Mouse (Mus musculus) neural tube, embryonic 12.5 days (tissue): Measurements from ENCODE around the gene Sh3pxd2a. TPM values are rescaled to one million over a fixed set of nuclear protein-coding genes. Genes with fewer than 3 reads are reported as not detected.

Source experiments
- ATAC-seq: fragments of 200-750 bp; cut with Nextera tagmentation; 2 replicates; pipeline ENCODE4 v1.8.0; 2017; ENCODE audit warnings: low read depth, mild to moderate bottlenecking, moderate TSS enrichment, moderate library complexity; ENCODE audit not compliant: low FRiP score
- H3K27ac ChIP-seq: fragments of 300-500 bp; sonication (generic); 2 replicates; pipeline ENCODE4 v1.5.1; 2016
- H3K27me3 ChIP-seq: fragments of 300-500 bp; sonication (generic); replicated peaks from 2 replicates; pipeline ENCODE4 v1.6.1; 2016; ENCODE audit warnings: mild to moderate bottlenecking
- H3K36me3 ChIP-seq: fragments of 300-500 bp; sonication (generic); 2 replicates; pipeline ENCODE4 v1.6.1; 2016; ENCODE audit warnings: mild to moderate bottlenecking
- H3K4me1 ChIP-seq: fragments of 300-500 bp; sonication (generic); 2 replicates; pipeline ENCODE4 v1.6.1; 2016
- H3K4me2 ChIP-seq: fragments of 300-500 bp; sonication (generic); replicated peaks from 2 replicates; pipeline ENCODE4 v1.6.1; 2016; ENCODE audit warnings: mild to moderate bottlenecking
- H3K4me3 ChIP-seq: fragments of 300-500 bp; sonication (generic); 2 replicates; pipeline ENCODE4 v1.5.1; 2016
- H3K9ac ChIP-seq: fragments of 300-500 bp; sonication (generic); 2 replicates; pipeline ENCODE4 v1.6.1; 2016; ENCODE audit warnings: mild to moderate bottlenecking
- H3K9me3 ChIP-seq: fragments of 300-500 bp; sonication (generic); 2 replicates; pipeline ENCODE4 v1.6.1; 2016; ENCODE audit warnings: mild to moderate bottlenecking
- WGBS: fragments of 180-500 bp; shearing (Covaris S2); methylation state at CpG from one replicate; pipeline ENCODE4 v1.1.7; 2016; 5-methylcytosine and 5-hydroxymethylcytosine counted together
- microRNA-seq: library from miRNA; unstranded; fragments of <30 nt; microRNA quantifications from one replicate; pipeline ENCODE4, GENCODE M21; 2017
- polyA plus RNA-seq: library from polyadenylated mRNA; unstranded; fragments of >200 nt; fragmentation: Nextera tagmentation; extraction: Ambion mirVana; gene quantifications from 2 replicates; pipeline ENCODE4 v1.2.1, GENCODE M21; 2016

Gene Sh3pxd2a
- polyA plus RNA-seq, 1 experiment from 2014 or later, result 4.6 TPM

GRCm38 (mm10) chr19:47216766-47217165 lies 247.4 kb downstream of the Sh3pxd2a start:
- Histone ChIP-seq H3K36me3 (no peaks in the 10 kb centered on the region), H3K4me1 (peaks cover 7% of the 10 kb centered on the region), H3K27me3 (0 out of 2 replicates have a peak, but pooled peaks cover 4% of the 10 kb centered on the region), H3K27ac (no peak overlapping the region), H3K4me2 (no peak overlapping the region), H3K4me3 (no peak overlapping the region), H3K9me3 (no peaks in the 10 kb centered on the region), H3K9ac (no peak overlapping the region)
- WGBS, result 83% methylated on average over 5 of the region's 5 CpGs
- ATAC-seq, result no peak

GRCm38 (mm10) chr19:47213470-47213869 lies 250.7 kb downstream of the Sh3pxd2a start:
- Histone ChIP-seq H3K4me1 (peaks cover 7% of the 10 kb centered on the region), H3K4me2 (no peak overlapping the region), H3K27ac (no peak overlapping the region), H3K9me3 (no peaks in the 10 kb centered on the region), H3K9ac (no peak overlapping the region), H3K27me3 (0 out of 2 replicates have a peak, but pooled peaks cover 4% of the 10 kb centered on the region), H3K4me3 (no peak overlapping the region), H3K36me3 (no peaks in the 10 kb centered on the region)
- ATAC-seq, result no peak
- WGBS, result 63% methylated on average over 1 of the region's 1 CpGs

- Histone ChIP-seq H3K4me2 (no peak overlapping the region), H3K27me3 (no peaks in the 10 kb centered on the region), H3K9ac (no peak overlapping the region), H3K27ac (peak overlapping the region; percentile 12; the same call in 1 of the 2 replicates), H3K4me3 (no peak overlapping the region), H3K4me1 (peaks cover 7% of the 10 kb centered on the region), H3K36me3 (no peaks in the 10 kb centered on the region), H3K9me3 (no peaks in the 10 kb centered on the region)
- 70% methylated on average over 7 of the region's 7 CpGs for WGBS
- 0 out of 2 replicates have a peak, but pooled peaks have one; percentile 63 for ATAC-seq
These were observed 251.8 kb downstream of the Sh3pxd2a start for GRCm38 (mm10) chr19:47212401-47212800.

DNA sequence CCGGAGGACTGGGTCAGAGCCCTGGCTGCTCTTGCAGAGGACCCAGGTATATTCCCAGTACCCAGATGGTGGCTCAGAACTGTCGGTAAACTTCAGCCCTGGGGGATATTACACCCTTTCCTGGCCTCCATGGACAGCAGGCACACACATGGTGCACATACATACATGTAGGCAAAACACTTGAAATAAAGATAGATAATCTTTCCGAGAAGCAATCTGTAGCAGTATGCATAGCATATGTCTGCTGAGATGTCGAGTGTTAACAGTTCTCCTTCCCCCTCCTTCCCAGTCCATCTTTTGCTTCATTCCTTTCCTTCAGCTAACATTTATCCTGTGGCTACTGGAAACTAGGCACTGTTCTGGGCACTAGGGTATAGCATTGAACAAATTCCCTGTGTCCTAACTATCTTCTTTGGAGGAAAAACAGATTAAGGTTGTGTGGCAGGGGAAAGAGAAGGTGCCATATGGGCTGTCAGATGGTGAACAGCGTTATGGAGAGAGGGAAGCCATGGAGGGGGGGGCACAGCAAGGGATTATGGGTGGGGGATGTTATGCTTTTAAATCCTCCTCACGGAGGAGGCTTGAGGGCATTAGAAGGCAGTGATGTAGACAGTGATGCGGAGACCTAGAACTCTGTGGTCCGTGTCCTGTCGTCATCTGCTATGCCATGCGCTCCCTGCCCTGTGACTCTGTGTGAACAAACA lies 252.4 kb downstream of the Sh3pxd2a start:
- Histone ChIP-seq H3K4me2 (no peak overlapping the region), H3K27me3 (no peaks in the 10 kb centered on the region), H3K36me3 (no peaks in the 10 kb centered on the region), H3K4me3 (no peak overlapping the region), H3K4me1 (peaks cover 7% of the 10 kb centered on the region), H3K27ac (peak overlapping the region; percentile 12; the same call in 1 of the 2 replicates), H3K9me3 (no peaks in the 10 kb centered on the region), H3K9ac (no peak overlapping the region)
- WGBS, result 69% methylated on average over 10 of the region's 10 CpGs
- peak; percentile 79; the same call in 1 of the 2 replicates for ATAC-seq

DNA sequence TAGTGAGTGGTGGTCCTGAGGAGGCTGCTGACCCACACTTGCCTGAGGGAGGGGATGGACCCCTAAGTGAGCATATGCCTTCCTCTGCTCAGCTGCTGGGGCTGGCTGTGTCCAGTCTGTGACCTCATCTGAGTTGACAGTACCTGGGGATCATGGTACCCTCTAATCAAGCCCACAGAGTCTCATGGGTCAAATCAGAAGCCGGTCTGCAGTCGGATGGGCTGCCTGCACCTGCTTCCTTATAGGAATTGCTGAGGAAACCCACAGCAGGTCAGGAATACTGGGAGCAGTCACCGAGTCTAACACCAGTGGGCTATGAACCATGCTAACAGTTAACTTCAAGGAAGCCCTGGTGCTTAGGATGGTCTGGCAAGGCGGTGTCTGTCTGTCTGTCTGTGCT lies 253.8 kb downstream of the Sh3pxd2a start:
- Histone ChIP-seq H3K27me3 (no peaks in the 10 kb centered on the region), H3K36me3 (no peaks in the 10 kb centered on the region), H3K4me2 (no peak overlapping the region), H3K27ac (no peak overlapping the region), H3K4me1 (peaks cover 7% of the 10 kb centered on the region), H3K4me3 (no peak overlapping the region), H3K9ac (no peak overlapping the region), H3K9me3 (no peaks in the 10 kb centered on the region)
- ATAC-seq, result no peak
- WGBS, result 90% methylated on average over 4 of the region's 4 CpGs

Small RNA genes within 50 kb of the gene (microRNA-seq; reads per million reads assigned to microRNA genes)
- not detected for gene Mir6995

Other genes starting within 250 kb of the Sh3pxd2a start
- gene Stn1, start 73.1 kb upstream of the Sh3pxd2a start, polyA plus RNA-seq, result 38.4 and 39.8 TPM in 2 replicates
- 10.4 and 10.9 TPM in 2 replicates for gene Slk, start 115.3 kb upstream of the Sh3pxd2a start, polyA plus RNA-seq
- 0.43 and 0.56 TPM in 2 replicates for gene Col17a1, start 227.7 kb upstream of the Sh3pxd2a start, polyA plus RNA-seq